Mouse (Mus musculus): ENCODE data around the gene Lrrc43. TPM values are rescaled to one million over a fixed set of nuclear protein-coding genes. Genes with fewer than 3 reads are reported as not detected.
A peak's percentile ranks its signal among the peaks of the same experiment; 100 is the strongest.
"Not testable (repeated sequence)": the region's sequence is repeated elsewhere in the genome, so short reads cannot be mapped to it uniquely, and the experiment has no call there.

Gene Lrrc43
- polyA plus RNA-seq, 1 experiment, result not detected

DNA sequence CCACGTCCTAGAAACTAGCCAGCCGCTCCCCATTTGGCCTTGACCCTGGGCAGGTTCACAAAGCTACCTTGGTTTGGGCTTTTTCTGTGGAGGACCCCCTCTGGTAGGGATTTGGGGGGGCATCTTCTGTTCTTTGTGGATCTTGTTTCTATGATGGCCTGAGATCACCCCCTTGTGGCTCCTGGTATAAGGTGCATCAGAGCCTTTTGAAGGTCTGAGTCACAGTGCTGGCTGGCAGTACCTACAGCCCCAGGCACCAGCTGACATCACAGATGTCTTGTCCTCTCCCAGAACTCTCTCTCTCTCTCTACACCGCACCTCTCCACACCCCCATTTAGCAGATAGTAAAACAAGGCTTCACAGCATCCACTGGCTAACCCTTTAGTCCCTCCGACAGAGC lies 10.6 kb downstream of the Lrrc43 start:
- peak; percentile 17 for DNase-seq
- TF ChIP-seq POLR2A (IDR thresholded peaks at IDR 0.05; ENCODE audit: low read depth, low read length), result no peak
- TF ChIP-seq CTCF (conservative IDR thresholded peaks at IDR 0.05; ENCODE audit: insufficient read depth, insufficient read length, low read depth, low read length), result peak; percentile 40; the same call in 1 of the 2 replicates
- 51% methylated on average over 4 of the region's 4 CpGs for WGBS
- Histone ChIP-seq H3K27me3 (replicated peaks; ENCODE audit: control insufficient read depth, insufficient read depth, low read length) (no peaks in the 10 kb centered on the region), H3K27ac (ENCODE audit: insufficient read depth, low read depth, low read length) (no peak overlapping the region), H3K36me3 (ENCODE audit: control insufficient read depth, insufficient read depth, low read length) (no peaks in the 10 kb centered on the region), H3K4me1 (ENCODE audit: control insufficient read depth, insufficient read depth, low read length) (no peaks in the 10 kb centered on the region), H3K4me3 (ENCODE audit: insufficient read depth, low read depth, low read length) (no peak overlapping the region)

DNA sequence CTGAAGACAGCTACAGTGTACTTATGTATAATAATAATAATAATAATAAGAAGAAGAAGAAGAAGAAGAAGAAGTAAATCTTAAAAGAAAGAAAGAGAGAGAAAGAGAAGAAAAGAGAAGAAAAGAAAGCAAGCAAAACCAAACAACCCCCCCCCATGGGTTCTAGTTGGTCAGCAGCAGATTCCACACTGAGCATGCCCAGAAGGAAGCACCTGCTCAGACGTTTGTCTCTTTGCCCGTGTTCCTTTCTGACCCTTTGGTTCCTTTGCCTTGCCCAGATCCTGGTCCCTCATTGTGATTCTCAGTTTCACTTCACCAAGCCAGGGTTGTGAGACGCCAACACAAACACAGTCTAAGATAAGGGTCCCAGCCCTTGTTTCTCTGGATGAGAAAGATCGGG lies 12.9 kb downstream of the Lrrc43 start:
- Histone ChIP-seq H3K36me3 (ENCODE audit: control insufficient read depth, insufficient read depth, low read length) (no peaks in the 10 kb centered on the region), H3K27me3 (replicated peaks; ENCODE audit: control insufficient read depth, insufficient read depth, low read length) (no peaks in the 10 kb centered on the region), H3K4me3 (ENCODE audit: insufficient read depth, low read depth, low read length) (no peak overlapping the region), H3K4me1 (ENCODE audit: control insufficient read depth, insufficient read depth, low read length) (no peaks in the 10 kb centered on the region), H3K27ac (ENCODE audit: insufficient read depth, low read depth, low read length) (no peak overlapping the region)
- 63% methylated on average over 4 of the region's 4 CpGs for WGBS
- TF ChIP-seq CTCF (conservative IDR thresholded peaks at IDR 0.05; ENCODE audit: insufficient read depth, insufficient read length, low read depth, low read length) (no peak), POLR2A (IDR thresholded peaks at IDR 0.05; ENCODE audit: low read depth, low read length) (no peak)
- no peak for DNase-seq

DNA sequence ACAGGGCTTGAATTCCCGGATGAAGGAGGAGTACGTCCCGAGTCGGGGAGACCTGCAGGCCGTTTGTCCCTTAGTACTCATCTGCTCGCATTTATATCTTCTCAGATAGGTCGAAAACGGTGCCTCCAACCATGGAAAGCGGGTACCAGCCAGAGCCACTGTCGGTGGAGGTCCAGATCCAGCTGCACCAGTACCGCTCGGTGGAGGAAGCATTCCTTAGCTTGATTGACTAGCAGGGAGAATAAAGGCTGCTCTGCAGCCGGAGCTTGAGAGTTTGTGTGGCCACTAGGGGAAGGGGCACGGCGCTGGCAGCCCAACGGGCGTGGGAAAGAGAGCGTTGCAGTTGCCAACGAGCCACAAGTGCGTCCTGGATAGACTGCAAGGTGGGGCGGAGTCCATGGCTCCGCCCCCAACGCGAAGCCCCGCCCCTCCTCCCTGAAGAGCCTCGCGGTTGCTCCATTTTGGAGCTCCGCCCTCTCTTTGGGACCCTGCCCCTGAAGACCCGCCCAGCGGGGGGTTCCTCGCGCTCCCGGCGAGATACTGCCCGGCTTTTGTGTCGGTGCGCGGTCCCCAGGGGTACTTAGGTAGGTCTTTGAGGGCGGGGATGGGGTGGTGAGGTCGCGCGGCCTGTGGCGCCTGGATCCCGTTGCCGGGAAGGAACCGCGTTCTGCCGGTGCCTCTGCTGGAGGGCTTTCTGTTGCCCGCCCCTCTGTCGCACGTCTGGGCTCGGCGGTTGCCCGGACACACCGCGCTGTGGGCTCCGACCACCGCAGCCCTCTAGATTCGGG lies 19.0 kb downstream of the Lrrc43 start:
- peak; percentile 82 for DNase-seq
- under 1% methylated on average over 59 of the region's 59 CpGs for WGBS
- no peaks in the 10 kb centered on the region for H3K36me3 ChIP-seq (ENCODE audit: control insufficient read depth, insufficient read depth, low read length)
- no peaks in the 10 kb centered on the region; the same call in 1 of the 2 replicates for H3K4me1 ChIP-seq (ENCODE audit: control insufficient read depth, insufficient read depth, low read length)
- no peak for TF ChIP-seq POLR2A (IDR thresholded peaks at IDR 0.05; ENCODE audit: low read depth, low read length)
- TF ChIP-seq CTCF (conservative IDR thresholded peaks at IDR 0.05; ENCODE audit: insufficient read depth, insufficient read length, low read depth, low read length), result no peak
- H3K27me3 ChIP-seq (replicated peaks; ENCODE audit: control insufficient read depth, insufficient read depth, low read length), result no peaks in the 10 kb centered on the region
- no peak overlapping the region for H3K27ac ChIP-seq (ENCODE audit: insufficient read depth, low read depth, low read length)
- peak overlapping the region; percentile 47 for H3K4me3 ChIP-seq (ENCODE audit: insufficient read depth, low read depth, low read length)

DNA sequence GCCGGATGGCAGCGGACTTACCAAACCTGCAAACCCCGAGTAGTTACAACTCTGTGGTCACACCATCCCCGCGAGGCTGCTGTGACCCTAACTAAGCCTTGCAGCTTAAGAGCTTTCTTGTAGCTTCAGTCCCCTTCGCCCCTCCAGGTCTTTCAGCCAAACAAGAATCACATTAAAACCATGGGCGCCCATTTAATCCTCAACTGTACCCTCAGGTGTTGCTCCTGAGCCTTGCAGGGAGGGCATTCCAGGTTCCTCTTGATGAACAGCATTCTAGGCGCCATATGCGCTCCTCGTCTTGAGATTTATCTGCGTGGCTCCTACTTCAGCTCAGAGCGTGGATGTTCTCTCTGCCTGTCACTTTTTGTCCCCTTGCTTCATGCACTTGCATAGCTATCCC lies 19.8 kb downstream of the Lrrc43 start:
- Histone ChIP-seq H3K27me3 (replicated peaks; ENCODE audit: control insufficient read depth, insufficient read depth, low read length) (no peaks in the 10 kb centered on the region), H3K4me1 (ENCODE audit: control insufficient read depth, insufficient read depth, low read length) (no peaks in the 10 kb centered on the region; the same call in 1 of the 2 replicates), H3K27ac (ENCODE audit: insufficient read depth, low read depth, low read length) (no peak overlapping the region), H3K4me3 (ENCODE audit: insufficient read depth, low read depth, low read length) (no peak overlapping the region), H3K36me3 (ENCODE audit: control insufficient read depth, insufficient read depth, low read length) (no peaks in the 10 kb centered on the region)
- WGBS, result 13% methylated on average over 12 of the region's 12 CpGs
- DNase-seq, result no peak
- TF ChIP-seq CTCF (conservative IDR thresholded peaks at IDR 0.05; ENCODE audit: insufficient read depth, insufficient read length, low read depth, low read length) (no peak), POLR2A (IDR thresholded peaks at IDR 0.05; ENCODE audit: low read depth, low read length) (no peak)

DNA sequence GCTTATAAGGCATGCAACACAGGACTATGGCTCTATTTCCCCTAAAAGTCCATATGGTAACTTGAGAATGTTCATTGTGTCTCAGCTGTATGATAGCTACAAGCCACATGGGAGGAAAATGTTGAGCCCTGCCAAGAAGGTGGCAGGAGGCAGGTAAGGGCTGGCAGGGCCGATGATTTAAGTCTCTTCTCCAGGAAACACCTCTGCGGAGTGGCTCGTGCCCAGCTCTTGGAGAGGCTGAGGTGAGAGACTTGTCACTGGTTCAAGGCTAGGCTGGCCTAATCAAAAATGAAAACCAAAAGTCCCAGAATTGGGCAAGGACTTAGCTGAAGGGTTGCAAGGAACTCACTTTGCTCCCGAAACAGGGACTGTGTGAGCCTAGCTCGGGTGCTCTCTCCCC lies 21.1 kb downstream of the Lrrc43 start, which contains the start of gene B3gnt4:
Gene B3gnt4, plus strand, starts transcription at position 301 of the 400 bp plus-strand sequence.
- Histone ChIP-seq H3K4me3 (ENCODE audit: insufficient read depth, low read depth, low read length) (no peak within 1 kb of the TSS), H3K27me3 (replicated peaks; ENCODE audit: control insufficient read depth, insufficient read depth, low read length) (no peaks in the 10 kb centered on the region), H3K4me1 (ENCODE audit: control insufficient read depth, insufficient read depth, low read length) (no peaks in the 10 kb centered on the region; the same call in 1 of the 2 replicates), H3K27ac (ENCODE audit: insufficient read depth, low read depth, low read length) (no peak within 1 kb of the TSS), H3K36me3 (ENCODE audit: control insufficient read depth, insufficient read depth, low read length) (no peaks in the 10 kb centered on the region)
- DNase-seq, result no peak
- TF ChIP-seq POLR2A (IDR thresholded peaks at IDR 0.05; ENCODE audit: low read depth, low read length) (no peak), CTCF (conservative IDR thresholded peaks at IDR 0.05; ENCODE audit: insufficient read depth, insufficient read length, low read depth, low read length) (no peak)
- WGBS, result 75% methylated on average over 5 of the region's 5 CpGs

DNA sequence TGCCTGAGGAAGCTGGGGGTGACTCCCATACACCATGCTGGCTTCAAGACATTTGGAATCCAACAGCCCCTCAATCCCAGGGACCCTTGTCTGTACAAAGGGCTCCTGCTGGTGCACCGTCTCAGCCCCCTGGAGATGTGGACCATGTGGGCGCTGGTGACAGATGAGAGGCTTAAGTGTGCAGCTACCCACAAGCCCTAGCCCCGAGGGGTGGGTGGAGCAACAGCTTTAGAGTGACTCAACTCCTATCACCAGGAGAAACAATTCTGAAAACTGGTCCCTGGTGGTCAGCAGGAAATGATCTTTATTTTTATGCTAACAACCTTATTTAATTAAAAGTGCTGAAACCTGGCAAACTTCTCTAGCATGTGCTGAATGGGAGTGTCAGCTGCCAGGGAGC lies 22.3 kb downstream of the Lrrc43 start:
- DNase-seq; H3K36me3 ChIP-seq (ENCODE audit: control insufficient read depth, insufficient read depth, low read length); H3K4me1 ChIP-seq (ENCODE audit: control insufficient read depth, insufficient read depth, low read length); H3K27ac ChIP-seq (ENCODE audit: insufficient read depth, low read depth, low read length); H3K4me3 ChIP-seq (ENCODE audit: insufficient read depth, low read depth, low read length); H3K27me3 ChIP-seq (replicated peaks; ENCODE audit: control insufficient read depth, insufficient read depth, low read length): not testable (repeated sequence)
- WGBS, result 94% methylated on average over 3 of the region's 3 CpGs

DNA sequence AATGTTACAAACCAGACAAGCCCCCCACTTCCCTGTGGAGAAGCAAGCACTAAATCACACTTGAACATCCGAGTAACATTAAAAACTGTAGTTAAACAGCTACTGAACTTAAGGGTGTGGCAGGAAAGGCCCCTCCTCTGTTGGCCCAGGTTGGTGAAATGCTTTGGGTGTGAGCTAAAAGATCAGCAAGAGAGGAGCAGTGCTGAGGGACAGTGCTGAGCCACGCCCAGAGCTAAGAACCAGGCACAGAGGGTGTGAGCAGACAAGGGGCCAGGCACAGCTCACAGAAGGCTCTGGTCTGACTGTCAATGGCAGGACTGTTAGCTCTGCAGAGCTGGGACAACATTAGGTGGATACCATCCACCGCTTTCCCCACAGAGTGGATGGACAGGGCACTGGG lies 23.0 kb downstream of the Lrrc43 start:
- no peaks in the 10 kb centered on the region; the same call in 1 of the 2 replicates for H3K4me1 ChIP-seq (ENCODE audit: control insufficient read depth, insufficient read depth, low read length)
- no peaks in the 10 kb centered on the region for H3K27me3 ChIP-seq (replicated peaks; ENCODE audit: control insufficient read depth, insufficient read depth, low read length)
- DNase-seq, result no peak
- no peaks in the 10 kb centered on the region for H3K36me3 ChIP-seq (ENCODE audit: control insufficient read depth, insufficient read depth, low read length)
- 63% methylated on average over 3 of the region's 3 CpGs for WGBS
- H3K27ac ChIP-seq (ENCODE audit: insufficient read depth, low read depth, low read length), result no peak overlapping the region
- TF ChIP-seq POLR2A (IDR thresholded peaks at IDR 0.05; ENCODE audit: low read depth, low read length) (no peak), CTCF (conservative IDR thresholded peaks at IDR 0.05; ENCODE audit: insufficient read depth, insufficient read length, low read depth, low read length) (no peak)
- H3K4me3 ChIP-seq (ENCODE audit: insufficient read depth, low read depth, low read length), result no peak overlapping the region

Data from kidney, adult 2 months (tissue).